Mouse (Mus musculus) inflammation-experienced regulatory T-cells, adult 6 months (primary cell): ENCODE measurements around the gene Olfr177. TPM values are rescaled to one million over a fixed set of nuclear protein-coding genes. Genes with fewer than 3 reads are reported as not detected.

ENCODE experiments used
- ATAC-seq: one replicate; pipeline ENCODE4 v1.8.0; 2017
- polyA plus RNA-seq, 3 experiments: library from polyadenylated mRNA; unstranded; fragments of 100-300 nt; shearing (Covaris generic); gene quantifications; one replicate each; pipeline ENCODE4 v1.2.1; 2017

Olfr177 gene
- polyA plus RNA-seq: not detected

DNA sequence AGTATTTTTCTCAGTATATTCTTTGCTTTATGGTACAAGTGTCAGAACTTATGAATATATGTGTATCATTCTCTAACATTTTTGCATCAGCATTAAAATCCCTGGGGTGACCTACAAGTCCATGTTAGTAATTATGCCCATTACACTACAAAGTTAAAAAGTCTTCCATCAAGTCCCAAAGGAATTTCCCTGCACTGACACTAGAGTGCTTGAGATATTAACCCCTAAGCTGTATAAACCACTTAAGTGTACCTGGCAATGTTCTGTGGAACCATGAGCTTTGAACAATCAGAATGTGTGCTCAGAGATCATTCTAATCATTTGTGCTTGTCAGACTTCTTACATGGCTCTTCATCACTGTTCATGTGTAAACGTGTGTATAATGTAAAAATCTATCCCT is at the start of gene Olfr177:
Gene Olfr177, minus strand, starts transcription at position 101 of the 400 bp plus-strand sequence.
- ATAC-seq: no peak

GRCm38 (mm10) chr16:58891963-58892362 is 17.4 kb upstream of the Olfr177 start, which contains the start of gene Olfr178:
Gene Olfr178, minus strand, starts transcription at chr16:58892063.
- ATAC-seq: no peak

DNA sequence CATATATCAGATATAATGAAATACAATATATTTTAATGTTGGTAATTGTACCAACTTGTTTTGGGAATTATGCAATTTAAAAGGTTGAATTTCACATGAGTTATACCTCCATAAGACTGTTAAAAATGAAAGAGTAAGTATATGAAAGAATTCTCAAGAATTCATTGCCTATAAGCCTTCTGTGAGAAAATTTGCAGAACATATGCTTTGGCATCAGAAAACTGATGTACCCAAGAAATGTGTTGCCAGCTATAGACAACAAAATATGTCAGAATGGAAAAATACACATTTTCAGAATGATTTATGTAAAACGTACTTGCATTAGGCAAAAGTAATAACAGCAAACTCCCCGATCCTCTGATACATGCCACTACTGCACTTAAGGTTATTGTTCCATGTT is 9.8 kb upstream of the Olfr177 start:
- no peak for ATAC-seq

DNA sequence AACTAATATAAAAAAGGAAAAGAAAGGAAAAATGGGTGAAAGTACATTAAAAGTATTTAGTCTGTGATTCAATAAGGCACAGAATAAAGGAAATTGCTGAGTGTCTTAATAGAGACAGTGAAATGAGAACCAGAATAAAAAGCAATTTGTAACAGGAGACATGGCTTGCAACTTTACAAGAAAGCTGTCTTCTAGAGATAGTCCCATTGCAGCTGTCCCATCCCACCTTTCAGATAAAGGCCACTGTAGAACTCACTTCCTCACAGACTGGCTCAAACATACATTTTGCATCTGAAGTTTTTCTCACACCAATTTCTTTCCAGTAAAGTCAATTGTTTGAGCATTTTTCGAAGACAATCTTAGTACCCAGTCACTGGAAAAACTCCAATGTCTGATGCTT is 13.1 kb downstream of the Olfr177 start:
- ATAC-seq: no peak

DNA sequence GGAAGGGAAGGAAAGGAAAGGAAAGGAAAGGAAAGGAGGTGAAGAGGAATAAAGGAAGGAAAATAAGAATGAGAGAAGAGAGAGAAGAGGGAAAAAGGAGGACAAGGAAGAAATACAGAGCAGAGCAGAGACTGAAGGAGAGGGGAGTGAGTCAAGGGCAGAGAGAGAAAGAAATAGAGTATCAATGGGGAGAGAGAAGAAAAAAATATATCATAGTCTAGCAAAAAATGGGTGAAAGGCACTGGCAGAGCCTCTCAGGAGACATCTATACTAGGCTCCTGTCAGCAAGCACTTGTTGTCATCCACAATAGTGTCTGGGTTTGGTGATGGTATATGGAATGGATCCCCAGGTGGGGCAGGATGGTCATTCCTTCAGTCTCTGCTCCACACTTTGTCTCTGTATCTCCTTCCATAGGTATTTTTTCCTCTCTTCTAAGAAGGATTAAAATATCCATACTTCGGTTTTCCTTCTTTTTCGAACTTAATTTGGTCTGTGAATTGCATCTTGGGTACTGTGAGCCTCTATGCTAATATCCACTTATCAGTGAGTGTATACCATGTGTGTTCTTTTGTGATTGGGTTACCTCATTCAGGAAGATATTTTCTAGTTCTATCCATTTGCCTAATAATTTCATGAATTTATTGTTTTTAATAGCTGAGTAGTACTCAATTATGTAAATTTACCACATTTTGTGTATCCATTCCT is 14.4 kb downstream of the Olfr177 start:
- no peak for ATAC-seq

DNA sequence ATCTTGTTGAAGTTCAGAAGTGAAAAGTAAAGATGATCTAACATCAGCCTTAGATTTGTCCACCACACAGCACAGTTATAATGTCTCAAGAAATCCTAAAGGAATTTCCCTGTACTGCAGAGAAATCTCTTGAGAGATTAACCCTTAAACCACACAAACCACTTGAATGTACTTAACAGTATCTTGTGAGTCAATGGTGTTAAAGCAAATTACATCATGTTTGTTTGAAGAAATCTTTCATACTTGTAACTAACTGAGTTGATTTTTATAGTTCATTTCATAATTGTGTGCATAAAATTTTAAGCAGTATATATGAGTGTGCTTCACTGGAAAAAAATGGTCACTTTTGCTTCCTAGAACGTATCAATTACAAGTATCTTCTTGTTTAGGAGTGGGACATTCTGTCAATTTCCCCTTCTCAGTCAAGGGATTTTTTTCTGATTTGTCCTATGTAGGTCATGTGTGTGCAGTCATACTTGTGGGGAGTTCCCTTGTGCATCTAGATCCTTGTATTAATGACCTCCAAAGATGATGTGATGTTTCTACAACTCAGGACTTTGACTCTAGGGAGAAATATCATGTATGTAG is 47.7 kb downstream of the Olfr177 start, which contains the start of gene Olfr175-ps1:
Gene Olfr175-ps1, minus strand, starts transcription at position 51 of the 588 bp plus-strand sequence.
- no peak for ATAC-seq

Other genes starting within 250 kb of the Olfr177 start
- not detected for gene E330017A01Rik, start 236.0 kb downstream of the Olfr177 start, polyA plus RNA-seq
- gene Cpox, start 204.5 kb downstream of the Olfr177 start, polyA plus RNA-seq: 10 to 100 TPM; 38.9 to 52.3 (median 41.0) TPM
- gene Gpr15, start 155.7 kb downstream of the Olfr177 start, polyA plus RNA-seq: 10 to 100 TPM; 25.1 to 29.8 (median 28.5) TPM
- 100 to 1,000 TPM; 231 to 337 (median 232) TPM for gene Cldnd1, start 146.9 kb downstream of the Olfr177 start, polyA plus RNA-seq
- under 1 TPM in 1 of 3 experiments, not detected in 2; 0.24 TPM for gene Olfr172, start 111.6 kb downstream of the Olfr177 start, polyA plus RNA-seq
- 1 to 10 TPM in 2 of 3 experiments, under 1 TPM in 1; 0.98 to 2.2 (median 2.0) TPM for gene Olfr173, start 74.5 kb downstream of the Olfr177 start, polyA plus RNA-seq
- under 1 TPM in 1 of 3 experiments, not detected in 2; 0.70 TPM for gene Olfr175-ps1, start 48.0 kb downstream of the Olfr177 start, polyA plus RNA-seq
- not detected for gene Olfr178, start 17.3 kb upstream of the Olfr177 start, polyA plus RNA-seq
- gene Olfr181, start 54.0 kb upstream of the Olfr177 start, polyA plus RNA-seq: not detected
- gene Olfr180, start 54.6 kb upstream of the Olfr177 start, polyA plus RNA-seq: not detected
- gene Olfr183, start 120.6 kb upstream of the Olfr177 start, polyA plus RNA-seq: under 1 TPM in 2 of 3 experiments, not detected in 1; 0.48 to 0.50 TPM
- not detected for gene Olfr186, start 155.5 kb upstream of the Olfr177 start, polyA plus RNA-seq
- gene Olfr187, start 165.0 kb upstream of the Olfr177 start, polyA plus RNA-seq: not detected
- not detected for gene Olfr190, start 203.2 kb upstream of the Olfr177 start, polyA plus RNA-seq
- not detected for gene Olfr191, start 215.1 kb upstream of the Olfr177 start, polyA plus RNA-seq
- gene Olfr193, start 237.1 kb upstream of the Olfr177 start, polyA plus RNA-seq: under 1 TPM in 1 of 3 experiments, not detected in 2; 0.13 TPM
- gene Olfr194, start 246.3 kb upstream of the Olfr177 start, polyA plus RNA-seq: not detected